Mouse (Mus musculus): ENCODE results near the gene Tfr2.

Gene Tfr2

DNA sequence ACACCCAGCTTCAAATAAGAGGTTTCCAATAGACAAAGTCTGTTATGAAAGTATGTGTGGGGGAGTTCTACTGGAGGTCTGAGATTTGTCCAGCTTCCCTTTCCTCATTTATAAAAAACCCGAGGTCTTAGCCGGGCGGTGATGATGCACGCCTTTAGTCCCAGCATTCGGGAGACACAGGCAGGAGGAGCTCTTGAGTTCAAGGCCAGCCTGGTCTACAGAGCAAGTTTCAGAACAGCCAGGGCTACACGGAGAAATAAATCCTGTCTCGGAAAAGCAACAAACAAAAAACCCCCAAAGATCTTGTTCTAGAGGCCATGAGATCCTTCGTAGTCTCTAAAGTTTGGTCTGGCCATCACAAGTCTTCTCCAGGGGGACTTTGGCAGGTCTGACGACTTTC is 58.4 kb downstream of the Tfr2 start:
- DNase-seq (ENCODE audit: low spot score): no peak

GRCm38 (mm10) chr5:137628498-137629305 is 59.1 kb downstream of the Tfr2 start, which contains the start of the genes Fbxo24, Lrch4 and Gm20605:
Gene Fbxo24, minus strand, starts transcription at chr5:137629002.
Gene Lrch4, plus strand, starts transcription at chr5:137629121.
Gene Gm20605, plus strand, starts transcription at chr5:137629175.
- peak; percentile 100 for DNase-seq (ENCODE audit: low spot score)

- DNase-seq (ENCODE audit: low spot score): peak; percentile 73
Observed at GRCm38 (mm10) chr5:137629306-137629721, 59.7 kb downstream of the Tfr2 start.

GRCm38 (mm10) chr5:137629906-137630545 is 60.4 kb downstream of the Tfr2 start:
- DNase-seq (ENCODE audit: low spot score): no peak

- no peak for DNase-seq (ENCODE audit: low spot score)
Observed at GRCm38 (mm10) chr5:137630602-137631001, 61.0 kb downstream of the Tfr2 start.

GRCm38 (mm10) chr5:137631171-137631570 is 61.5 kb downstream of the Tfr2 start:
- no peak for DNase-seq (ENCODE audit: low spot score)

DNA sequence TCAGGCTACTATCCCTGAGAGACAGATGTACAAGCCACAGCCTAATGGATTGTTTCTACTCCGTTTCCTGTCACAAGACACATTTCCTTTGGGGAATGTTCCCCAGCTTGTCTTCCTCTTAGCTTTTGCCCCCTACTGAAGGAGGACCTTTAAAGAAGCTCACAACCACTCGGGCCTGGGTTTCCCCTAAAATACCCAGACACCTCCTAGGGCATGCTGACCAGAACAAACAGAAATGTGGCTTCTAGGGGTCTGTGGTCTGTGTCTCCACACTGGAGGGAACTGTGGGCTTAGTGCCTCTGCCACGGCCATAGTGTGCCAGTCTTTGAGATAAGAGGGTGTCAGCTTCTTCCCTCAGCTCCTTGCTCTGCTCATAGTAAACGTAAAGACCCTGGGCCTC is 62.0 kb downstream of the Tfr2 start:
- DNase-seq (ENCODE audit: low spot score): no peak

DNA sequence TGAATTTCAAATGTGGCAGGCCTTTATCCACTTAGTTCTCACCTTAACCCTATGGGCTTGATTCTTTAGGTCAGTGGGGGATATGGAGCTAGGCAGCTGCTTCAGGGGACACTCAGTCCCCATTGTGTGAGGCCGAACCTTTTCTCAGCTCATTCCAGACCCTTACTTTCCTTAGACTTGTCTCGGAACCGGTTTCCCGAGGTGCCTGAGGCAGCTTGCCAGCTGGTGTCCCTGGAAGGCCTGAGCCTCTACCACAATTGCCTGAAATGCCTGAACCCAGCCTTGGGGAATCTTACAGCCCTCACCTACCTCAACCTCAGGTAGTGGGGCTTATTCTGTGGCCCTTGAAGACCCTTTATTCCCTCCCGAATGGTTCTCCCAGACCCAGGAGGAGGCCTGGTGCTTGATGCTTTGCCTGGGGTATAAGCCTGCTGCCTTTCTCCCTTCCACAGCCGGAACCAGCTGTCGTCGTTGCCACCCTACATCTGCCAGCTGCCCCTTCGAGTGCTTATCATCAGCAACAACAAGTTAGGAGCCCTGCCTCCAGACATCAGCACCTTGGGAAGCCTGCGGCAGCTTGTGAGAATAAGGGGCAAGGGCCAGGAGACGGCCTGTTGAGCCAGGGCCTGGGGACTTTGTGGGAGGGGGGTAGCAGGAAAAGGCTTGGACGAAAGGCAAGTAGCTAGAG is 63.9 kb downstream of the Tfr2 start:
- DNase-seq (ENCODE audit: low spot score): no peak
